Mouse (Mus musculus): ENCODE data around the gene Fbxo9. TPM values are rescaled to one million over a fixed set of nuclear protein-coding genes. Genes with fewer than 3 reads are reported as not detected.
A peak's percentile ranks its signal among the peaks of the same experiment; 100 is the strongest.

The Fbxo9 gene
- polyA plus RNA-seq, 1 experiment from 2014 or later, result 67.5 TPM

DNA sequence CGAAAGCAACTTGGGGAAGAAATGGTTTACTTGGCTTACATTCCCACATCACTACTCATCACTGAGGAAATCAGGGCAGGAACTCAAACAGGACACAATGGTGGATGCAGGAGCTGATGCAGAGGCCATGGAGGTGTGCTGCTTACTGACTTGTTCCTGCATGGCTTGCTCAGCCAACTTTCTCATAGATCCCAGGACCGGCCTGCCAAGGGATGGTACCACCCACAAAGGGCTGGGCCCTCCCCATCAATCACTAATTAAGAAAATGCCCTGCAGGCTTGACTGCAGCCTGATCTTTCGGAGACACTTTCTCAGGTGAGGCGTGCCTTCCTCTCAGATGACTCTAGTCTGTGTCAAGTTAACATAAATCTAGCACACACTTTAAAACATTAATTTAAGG lies 2.0 kb downstream of the Fbxo9 start:
- WGBS, result 84% methylated on average over 4 of the region's 4 CpGs
- H3K4me2 ChIP-seq, result peak overlapping the region; percentile 90; the same call in 1 of the 2 replicates

GRCm38 (mm10) chr9:78105501-78105932 lies 3.3 kb downstream of the Fbxo9 start:
- WGBS, result 86% methylated on average over 6 of the region's 6 CpGs
- Histone ChIP-seq H3K9ac (no peak overlapping the region), H3K4me3 (no peak overlapping the region), H3K27me3 (replicated peaks) (no peaks in the 10 kb centered on the region), H3K36me3 (replicated peaks) (peaks cover 5% of the 10 kb centered on the region; the same call in 1 of the 2 replicates), H3K9me3 (no peaks in the 10 kb centered on the region), H3K4me1 (peaks cover 19% of the 10 kb centered on the region), H3K4me2 (no peak overlapping the region), H3K27ac (no peak overlapping the region)
- ATAC-seq (replicated peaks), result no peak

More for the DNA sequence above, 2.0 kb downstream of the Fbxo9 start:
- no peaks in the 10 kb centered on the region for H3K36me3 ChIP-seq (replicated peaks)
- ATAC-seq (replicated peaks), result no peak
- H3K9me3 ChIP-seq, result no peaks in the 10 kb centered on the region
- H3K27me3 ChIP-seq (replicated peaks), result no peaks in the 10 kb centered on the region
- no peak overlapping the region for H3K4me3 ChIP-seq
- peaks cover 19% of the 10 kb centered on the region for H3K4me1 ChIP-seq
- H3K27ac ChIP-seq, result no peak overlapping the region
- H3K9ac ChIP-seq, result no peak overlapping the region

GRCm38 (mm10) chr9:78104973-78105372 lies 3.9 kb downstream of the Fbxo9 start:
- no peak for ATAC-seq (replicated peaks)
- 91% methylated on average over 6 of the region's 6 CpGs for WGBS
- no peak overlapping the region for H3K27ac ChIP-seq
- no peak overlapping the region for H3K4me3 ChIP-seq
- no peaks in the 10 kb centered on the region for H3K27me3 ChIP-seq (replicated peaks)
- H3K9me3 ChIP-seq, result no peaks in the 10 kb centered on the region
- peaks cover 10% of the 10 kb centered on the region for H3K36me3 ChIP-seq (replicated peaks)
- H3K4me1 ChIP-seq, result peaks cover 19% of the 10 kb centered on the region
- no peak overlapping the region for H3K4me2 ChIP-seq
- H3K9ac ChIP-seq, result no peak overlapping the region

GRCm38 (mm10) chr9:78103965-78104560 lies 4.8 kb downstream of the Fbxo9 start:
- no peak for ATAC-seq (replicated peaks)
- Histone ChIP-seq H3K4me1 (peaks cover 14% of the 10 kb centered on the region), H3K9me3 (no peaks in the 10 kb centered on the region), H3K27ac (no peak overlapping the region), H3K9ac (no peak overlapping the region), H3K27me3 (replicated peaks) (no peaks in the 10 kb centered on the region), H3K4me3 (no peak overlapping the region), H3K36me3 (replicated peaks) (peaks cover 11% of the 10 kb centered on the region), H3K4me2 (no peak overlapping the region)
- 89% methylated on average over 8 of the region's 8 CpGs for WGBS

DNA sequence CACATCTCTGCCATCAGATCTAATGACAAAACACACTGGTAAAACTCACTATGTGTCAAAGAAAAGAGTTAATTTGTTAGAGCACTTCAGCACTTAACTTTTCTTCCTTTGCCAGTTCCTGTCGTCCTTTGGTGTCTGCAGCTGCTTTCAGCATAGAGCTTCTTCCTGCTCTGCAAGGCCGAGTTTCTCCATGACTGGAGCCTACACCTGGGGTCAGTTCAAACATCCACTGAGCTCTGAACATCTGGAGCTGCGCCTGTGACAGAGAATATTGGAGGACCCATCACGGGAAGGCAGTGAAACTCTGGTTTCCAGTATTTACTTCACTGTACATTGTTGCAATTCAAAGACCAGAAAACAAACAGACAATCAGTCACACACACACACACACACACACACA lies 7.4 kb downstream of the Fbxo9 start:
- Histone ChIP-seq H3K9me3 (no peaks in the 10 kb centered on the region), H3K4me3 (no peak overlapping the region), H3K36me3 (replicated peaks) (peaks cover 30% of the 10 kb centered on the region), H3K9ac (no peak overlapping the region), H3K4me1 (no peaks in the 10 kb centered on the region; the same call in 1 of the 2 replicates), H3K27ac (no peak overlapping the region), H3K4me2 (no peak overlapping the region), H3K27me3 (replicated peaks) (no peaks in the 10 kb centered on the region)
- WGBS, result 73% methylated on average over 4 of the region's 4 CpGs
- ATAC-seq (replicated peaks), result no peak

- WGBS, result 88% methylated on average over 5 of the region's 5 CpGs
- H3K27me3 ChIP-seq (replicated peaks), result no peaks in the 10 kb centered on the region
- peaks cover 32% of the 10 kb centered on the region for H3K36me3 ChIP-seq (replicated peaks)
- no peak overlapping the region for H3K4me2 ChIP-seq
- H3K4me3 ChIP-seq, result no peak overlapping the region
- H3K9ac ChIP-seq, result no peak overlapping the region
- H3K4me1 ChIP-seq, result no peaks in the 10 kb centered on the region; the same call in 1 of the 2 replicates
- no peaks in the 10 kb centered on the region for H3K9me3 ChIP-seq
- H3K27ac ChIP-seq, result no peak overlapping the region
- no peak for ATAC-seq (replicated peaks)
These were observed 7.9 kb downstream of the Fbxo9 start for GRCm38 (mm10) chr9:78100956-78101355.

DNA sequence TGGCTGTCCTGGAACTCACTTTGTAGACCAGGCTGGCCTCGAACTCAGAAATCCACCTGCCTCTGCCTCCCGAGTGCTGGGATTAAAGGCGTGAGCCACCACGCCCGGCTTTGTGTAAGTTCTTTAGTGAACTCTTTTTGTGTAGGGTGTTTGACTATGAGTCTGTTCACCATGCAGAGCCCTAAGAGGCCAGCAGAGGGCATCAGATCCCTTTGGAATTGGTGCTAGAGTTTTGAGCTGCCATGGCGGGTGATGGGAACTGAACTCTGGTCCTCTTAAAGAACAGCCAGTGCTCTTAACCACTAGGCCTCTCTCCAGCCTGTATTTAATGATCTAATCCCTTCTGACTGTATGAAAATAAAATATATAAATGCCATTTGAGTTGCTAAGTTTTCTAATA lies 12.5 kb downstream of the Fbxo9 start:
- ATAC-seq (replicated peaks), result no peak
- Histone ChIP-seq H3K27me3 (replicated peaks) (no peaks in the 10 kb centered on the region), H3K4me3 (no peak overlapping the region), H3K4me2 (no peak overlapping the region), H3K9me3 (no peaks in the 10 kb centered on the region), H3K27ac (no peak overlapping the region), H3K9ac (no peak overlapping the region), H3K4me1 (no peaks in the 10 kb centered on the region), H3K36me3 (replicated peaks) (peaks cover 40% of the 10 kb centered on the region)
- 97% methylated on average over 6 of the region's 6 CpGs for WGBS

GRCm38 (mm10) chr9:78095686-78096085 lies 13.2 kb downstream of the Fbxo9 start:
- Histone ChIP-seq H3K27ac (no peak overlapping the region), H3K4me2 (no peak overlapping the region), H3K9me3 (no peaks in the 10 kb centered on the region), H3K36me3 (replicated peaks) (peaks cover 37% of the 10 kb centered on the region), H3K4me1 (no peaks in the 10 kb centered on the region), H3K27me3 (replicated peaks) (no peaks in the 10 kb centered on the region), H3K4me3 (no peak overlapping the region), H3K9ac (no peak overlapping the region)
- WGBS, result 96% methylated on average over 12 of the region's 12 CpGs
- no peak for ATAC-seq (replicated peaks)

DNA sequence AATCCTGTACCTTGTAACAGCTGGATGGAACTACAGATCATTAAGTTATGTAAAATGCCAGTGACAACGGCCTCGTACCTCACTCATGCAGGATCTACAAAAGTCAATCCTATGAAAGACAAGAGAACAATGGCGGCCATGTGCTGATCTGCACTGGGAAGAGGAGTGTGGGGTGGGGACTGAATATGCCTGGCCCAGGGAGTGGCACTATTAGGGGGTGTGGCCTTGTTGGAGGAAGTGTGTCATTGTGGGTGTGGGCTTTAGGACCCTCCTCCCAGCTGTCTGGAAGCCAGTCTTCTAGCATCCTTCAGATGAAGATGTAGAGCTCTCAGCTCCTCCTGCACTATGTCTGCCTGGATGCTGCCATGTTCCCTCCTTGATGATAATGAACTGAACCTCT lies 18.3 kb downstream of the Fbxo9 start:
- Histone ChIP-seq H3K4me2 (no peak overlapping the region), H3K9me3 (no peaks in the 10 kb centered on the region), H3K4me3 (no peak overlapping the region), H3K27ac (no peak overlapping the region), H3K9ac (no peak overlapping the region), H3K36me3 (replicated peaks) (peaks cover 25% of the 10 kb centered on the region; the same call in 1 of the 2 replicates), H3K4me1 (no peaks in the 10 kb centered on the region), H3K27me3 (replicated peaks) (no peaks in the 10 kb centered on the region)
- 82% methylated on average over 3 of the region's 3 CpGs for WGBS
- no peak for ATAC-seq (replicated peaks)

- Histone ChIP-seq H3K27ac (no peak overlapping the region), H3K9me3 (no peaks in the 10 kb centered on the region), H3K9ac (no peak overlapping the region), H3K36me3 (replicated peaks) (peaks cover 21% of the 10 kb centered on the region; the same call in 1 of the 2 replicates), H3K4me3 (no peak overlapping the region), H3K27me3 (replicated peaks) (no peaks in the 10 kb centered on the region), H3K4me2 (no peak overlapping the region), H3K4me1 (no peaks in the 10 kb centered on the region)
- no peak for ATAC-seq (replicated peaks)
- 74% methylated on average over 1 of the region's 1 CpGs for WGBS
These were observed 19.0 kb downstream of the Fbxo9 start for GRCm38 (mm10) chr9:78089906-78090305.

- H3K27ac ChIP-seq, result no peak overlapping the region
- no peak overlapping the region for H3K9ac ChIP-seq
- no peak overlapping the region for H3K4me3 ChIP-seq
- no peaks in the 10 kb centered on the region for H3K4me1 ChIP-seq
- 84% methylated on average over 7 of the region's 7 CpGs for WGBS
- no peaks in the 10 kb centered on the region for H3K9me3 ChIP-seq
- H3K36me3 ChIP-seq (replicated peaks), result peaks cover 26% of the 10 kb centered on the region
- H3K27me3 ChIP-seq (replicated peaks), result no peaks in the 10 kb centered on the region
- no peak overlapping the region for H3K4me2 ChIP-seq
- ATAC-seq (replicated peaks), result no peak
These were observed 19.9 kb downstream of the Fbxo9 start for GRCm38 (mm10) chr9:78088971-78089370.

- H3K4me1 ChIP-seq, result no peaks in the 10 kb centered on the region
- H3K27me3 ChIP-seq (replicated peaks), result no peaks in the 10 kb centered on the region
- ATAC-seq (replicated peaks), result no peak
- H3K9me3 ChIP-seq, result no peaks in the 10 kb centered on the region
- H3K9ac ChIP-seq, result no peak overlapping the region
- 69% methylated on average over 4 of the region's 4 CpGs for WGBS
- no peak overlapping the region for H3K4me3 ChIP-seq
- H3K27ac ChIP-seq, result no peak overlapping the region
- H3K36me3 ChIP-seq (replicated peaks), result peaks cover 29% of the 10 kb centered on the region
- H3K4me2 ChIP-seq, result no peak overlapping the region
These were observed 20.3 kb downstream of the Fbxo9 start for GRCm38 (mm10) chr9:78088521-78088920.

- Histone ChIP-seq H3K27ac (no peak overlapping the region), H3K9ac (no peak overlapping the region), H3K27me3 (replicated peaks) (no peaks in the 10 kb centered on the region), H3K4me2 (no peak overlapping the region), H3K4me3 (no peak overlapping the region), H3K4me1 (no peaks in the 10 kb centered on the region), H3K36me3 (replicated peaks) (peaks cover 33% of the 10 kb centered on the region), H3K9me3 (no peaks in the 10 kb centered on the region)
- no peak for ATAC-seq (replicated peaks)
- 87% methylated on average over 9 of the region's 9 CpGs for WGBS
These were observed 21.1 kb downstream of the Fbxo9 start for GRCm38 (mm10) chr9:78087751-78088150.

All from midbrain, embryonic 15.5 days (tissue).